Mouse (Mus musculus) embryonic fibroblast, embryonic 13.5 days (primary cell): ENCODE data around the gene Mrpl45.

Experiments used
- CTCF ChIP-seq: IDR thresholded peaks from 2 replicates; pipeline ENCODE4 v1.5.1; 2011; ENCODE audit warnings: mild to moderate bottlenecking, control low read depth, low read length, moderate library complexity, borderline replicate concordance; ENCODE audit not compliant: insufficient read depth
- POLR2A ChIP-seq: IDR thresholded peaks from 2 replicates; pipeline ENCODE4 v1.6.1; 2011; ENCODE audit warnings: low read depth, mild to moderate bottlenecking, control low read depth, low read length, moderate library complexity

- TF ChIP-seq CTCF, result no peak
- TF ChIP-seq POLR2A, result no peak
These were observed 9.7 kb downstream of the Mrpl45 start for GRCm38 (mm10) chr11:97325224-97325623.
